Mouse (Mus musculus): ENCODE results near the gene Rgs2. TPM values are rescaled to one million over a fixed set of nuclear protein-coding genes. Genes with fewer than 3 reads are reported as not detected.

Gene Rgs2
- polyA plus RNA-seq, 1 experiment from 2014 or later: 40.6 TPM

- 20% methylated on average over 7 of the region's 7 CpGs for WGBS
- no peak for TF ChIP-seq CTCF (IDR thresholded peaks at IDR 0.05; ENCODE audit: low read depth)
- H3K4me2 ChIP-seq (ENCODE audit: low read length): peak overlapping the region; percentile 5; the same call in 1 of the 2 replicates
- H3K4me1 ChIP-seq (replicated peaks; ENCODE audit: insufficient read depth, low read length): peaks cover 4% of the 10 kb centered on the region; the same call in 1 of the 2 replicates
- H3K27ac ChIP-seq: no peak overlapping the region
- DNase-seq (ENCODE audit: low spot score) (peak; percentile 70), ATAC-seq (replicated peaks; ENCODE audit: low FRiP score, low read depth) (peak; percentile 52)
- H3K9me3 ChIP-seq (replicated peaks; ENCODE audit: low read length): no peaks in the 10 kb centered on the region
- no peaks in the 10 kb centered on the region for H3K27me3 ChIP-seq (ENCODE audit: insufficient read depth, low read length)
- H3K9ac ChIP-seq (ENCODE audit: low read depth, low read length): no peak overlapping the region
- H3K36me3 ChIP-seq (ENCODE audit: insufficient read depth, low read length): no peaks in the 10 kb centered on the region
- H3K4me3 ChIP-seq (replicated peaks; ENCODE audit: low read depth, low read length): no peak overlapping the region
These were observed 14.5 kb upstream of the Rgs2 start for GRCm38 (mm10) chr1:144018417-144018958.

GRCm38 (mm10) chr1:144013913-144014312 is 10.0 kb upstream of the Rgs2 start:
- Histone ChIP-seq H3K4me3 (replicated peaks; ENCODE audit: low read depth, low read length) (no peak overlapping the region), H3K4me2 (ENCODE audit: low read length) (no peak overlapping the region), H3K27me3 (ENCODE audit: insufficient read depth, low read length) (no peaks in the 10 kb centered on the region), H3K27ac (no peak overlapping the region), H3K9me3 (replicated peaks; ENCODE audit: low read length) (no peaks in the 10 kb centered on the region), H3K36me3 (ENCODE audit: insufficient read depth, low read length) (no peaks in the 10 kb centered on the region), H3K4me1 (replicated peaks; ENCODE audit: insufficient read depth, low read length) (peaks cover 4% of the 10 kb centered on the region; the same call in 1 of the 2 replicates), H3K9ac (ENCODE audit: low read depth, low read length) (no peak overlapping the region)
- TF ChIP-seq CTCF (IDR thresholded peaks at IDR 0.05; ENCODE audit: low read depth): no peak
- ATAC-seq (replicated peaks; ENCODE audit: low FRiP score, low read depth): no peak
- no peak for DNase-seq (ENCODE audit: low spot score)

- no peaks in the 10 kb centered on the region for H3K9me3 ChIP-seq (replicated peaks; ENCODE audit: low read length)
- no peak overlapping the region for H3K4me2 ChIP-seq (ENCODE audit: low read length)
- no peak overlapping the region for H3K27ac ChIP-seq
- ATAC-seq (replicated peaks; ENCODE audit: low FRiP score, low read depth) (no peak), DNase-seq (ENCODE audit: low spot score) (no peak)
- H3K9ac ChIP-seq (ENCODE audit: low read depth, low read length): no peak overlapping the region
- H3K36me3 ChIP-seq (ENCODE audit: insufficient read depth, low read length): no peaks in the 10 kb centered on the region
- no peak for TF ChIP-seq CTCF (IDR thresholded peaks at IDR 0.05; ENCODE audit: low read depth)
- no peak overlapping the region for H3K4me3 ChIP-seq (replicated peaks; ENCODE audit: low read depth, low read length)
- 55% methylated on average over 6 of the region's 6 CpGs for WGBS
- no peaks in the 10 kb centered on the region for H3K27me3 ChIP-seq (ENCODE audit: insufficient read depth, low read length)
- H3K4me1 ChIP-seq (replicated peaks; ENCODE audit: insufficient read depth, low read length): no peaks in the 10 kb centered on the region
These were observed 3.4 kb upstream of the Rgs2 start for GRCm38 (mm10) chr1:144007341-144007740.

- peak; percentile 90 for TF ChIP-seq CTCF (IDR thresholded peaks at IDR 0.05; ENCODE audit: low read depth)
- no peaks in the 10 kb centered on the region for H3K27me3 ChIP-seq (ENCODE audit: insufficient read depth, low read length)
- DNase-seq (ENCODE audit: low spot score) (peak; percentile 94), ATAC-seq (replicated peaks; ENCODE audit: low FRiP score, low read depth) (0 out of 2 replicates have a peak, but pooled peaks have one; percentile 9)
- no peaks in the 10 kb centered on the region for H3K36me3 ChIP-seq (ENCODE audit: insufficient read depth, low read length)
- no peak overlapping the region for H3K9ac ChIP-seq (ENCODE audit: low read depth, low read length)
- H3K27ac ChIP-seq: no peak overlapping the region
- 3% methylated on average over 8 of the region's 8 CpGs for WGBS
- no peak overlapping the region for H3K4me3 ChIP-seq (replicated peaks; ENCODE audit: low read depth, low read length)
- peak overlapping the region; percentile 43 for H3K4me2 ChIP-seq (ENCODE audit: low read length)
- H3K4me1 ChIP-seq (replicated peaks; ENCODE audit: insufficient read depth, low read length): no peaks in the 10 kb centered on the region
- H3K9me3 ChIP-seq (replicated peaks; ENCODE audit: low read length): no peaks in the 10 kb centered on the region
These were observed 2.6 kb upstream of the Rgs2 start for GRCm38 (mm10) chr1:144006542-144006941.

- Histone ChIP-seq H3K4me1 (replicated peaks; ENCODE audit: insufficient read depth, low read length) (no peaks in the 10 kb centered on the region), H3K36me3 (ENCODE audit: insufficient read depth, low read length) (no peaks in the 10 kb centered on the region), H3K27me3 (ENCODE audit: insufficient read depth, low read length) (no peaks in the 10 kb centered on the region), H3K4me3 (replicated peaks; ENCODE audit: low read depth, low read length) (no peak overlapping the region), H3K9ac (ENCODE audit: low read depth, low read length) (no peak overlapping the region), H3K9me3 (replicated peaks; ENCODE audit: low read length) (no peaks in the 10 kb centered on the region), H3K4me2 (ENCODE audit: low read length) (no peak overlapping the region), H3K27ac (no peak overlapping the region)
- no peak for TF ChIP-seq CTCF (IDR thresholded peaks at IDR 0.05; ENCODE audit: low read depth)
- DNase-seq (ENCODE audit: low spot score): no peak
- no peak for ATAC-seq (replicated peaks; ENCODE audit: low FRiP score, low read depth)
These were observed 1.7 kb upstream of the Rgs2 start for GRCm38 (mm10) chr1:144005648-144006047.

GRCm38 (mm10) chr1:144004741-144005140 is 780 bp upstream of the Rgs2 start:
- H3K4me1 ChIP-seq (replicated peaks; ENCODE audit: insufficient read depth, low read length): no peaks in the 10 kb centered on the region
- H3K4me3 ChIP-seq (replicated peaks; ENCODE audit: low read depth, low read length): peak overlapping the region; percentile 58
- peak overlapping the region; percentile 76 for H3K4me2 ChIP-seq (ENCODE audit: low read length)
- TF ChIP-seq CTCF (IDR thresholded peaks at IDR 0.05; ENCODE audit: low read depth): no peak
- H3K36me3 ChIP-seq (ENCODE audit: insufficient read depth, low read length): no peaks in the 10 kb centered on the region
- H3K27ac ChIP-seq: peak overlapping the region; percentile 63
- WGBS: under 1% methylated on average over 9 of the region's 9 CpGs
- H3K27me3 ChIP-seq (ENCODE audit: insufficient read depth, low read length): no peaks in the 10 kb centered on the region
- H3K9me3 ChIP-seq (replicated peaks; ENCODE audit: low read length): no peaks in the 10 kb centered on the region
- no peak for ATAC-seq (replicated peaks; ENCODE audit: low FRiP score, low read depth)
- DNase-seq (ENCODE audit: low spot score): peak; percentile 46
- H3K9ac ChIP-seq (ENCODE audit: low read depth, low read length): peak overlapping the region; percentile 31; the same call in 1 of the 2 replicates

- Histone ChIP-seq H3K4me2 (ENCODE audit: low read length) (peak overlapping the region; percentile 76), H3K9me3 (replicated peaks; ENCODE audit: low read length) (no peaks in the 10 kb centered on the region), H3K27ac (peak overlapping the region; percentile 37; the same call in 1 of the 2 replicates), H3K9ac (ENCODE audit: low read depth, low read length) (peak overlapping the region; percentile 60), H3K4me3 (replicated peaks; ENCODE audit: low read depth, low read length) (peak overlapping the region; percentile 58), H3K27me3 (ENCODE audit: insufficient read depth, low read length) (no peaks in the 10 kb centered on the region), H3K36me3 (ENCODE audit: insufficient read depth, low read length) (no peaks in the 10 kb centered on the region), H3K4me1 (replicated peaks; ENCODE audit: insufficient read depth, low read length) (no peaks in the 10 kb centered on the region)
- WGBS: 4% methylated on average over 10 of the region's 10 CpGs
- DNase-seq (ENCODE audit: low spot score) (peak; percentile 40), ATAC-seq (replicated peaks; ENCODE audit: low FRiP score, low read depth) (0 out of 2 replicates have a peak, but pooled peaks have one; percentile 2)
- no peak for TF ChIP-seq CTCF (IDR thresholded peaks at IDR 0.05; ENCODE audit: low read depth)
These were observed 545 bp downstream of the Rgs2 start for GRCm38 (mm10) chr1:144003416-144003815.
